Comparison of ENCODE assay signal across 20 mouse cellular contexts in the genomic region with DNA sequence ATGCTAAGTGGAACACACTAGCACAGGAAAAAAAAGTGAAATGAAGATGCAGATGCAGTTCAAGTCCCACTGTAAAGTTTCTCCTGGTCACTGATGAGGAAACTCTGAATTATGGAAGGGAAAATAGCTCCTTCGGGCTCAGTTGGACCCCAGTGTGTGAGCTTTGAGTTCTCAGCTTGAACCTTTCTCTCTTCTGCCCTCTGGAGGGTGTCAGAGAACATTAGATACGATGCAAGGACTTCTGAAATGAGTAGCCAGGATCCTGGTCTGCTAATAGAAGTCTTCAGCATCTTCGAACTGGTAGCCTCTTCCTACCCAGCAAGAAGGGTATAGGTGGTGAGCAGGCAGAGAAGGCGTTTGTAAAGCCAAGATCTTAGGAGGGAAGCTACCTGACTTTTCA. TPM values are rescaled to one million over a fixed set of nuclear protein-coding genes. Genes with fewer than 3 reads are reported as not detected.
A peak's percentile ranks its signal among the peaks of the same experiment; 100 is the strongest.
DNase-seq lines count a peak whose midpoint lies in the region; ATAC-seq and TF ChIP-seq lines count a peak whose summit lies in the region.
"Had no signal": no experiment of that assay in that cellular context is flagged by ENCODE, and none has a peak within 500 bp of the region (broad histone marks: within the 10 kb centered on the region; RNA-seq: fewer than 3 reads in every experiment).

No protein-coding gene starts in this region.

- no peak overlapping the region for H3K9ac ChIP-seq in forebrain, postnatal 0 days
- H3K9ac ChIP-seq in kidney, postnatal 0 days (ENCODE audit: low read depth, low read length), result no peak overlapping the region
- no peak overlapping the region for H3K9ac ChIP-seq in hindbrain, embryonic 13.5 days
- H3K9ac ChIP-seq: embryonic facial prominence, embryonic 15.5 days; kidney, embryonic 15.5 days had no signal

- peak; percentile 0 for DNase-seq in forebrain, postnatal 0 days
- no peak for DNase-seq in forebrain, embryonic 10.5 days (ENCODE audit: extremely low spot score, low spot score)
- peak; percentile 11 for DNase-seq in kidney, postnatal 0 days (ENCODE audit: low spot score)
- no peak for DNase-seq in kidney, postnatal 36 days
- DNase-seq in 416B (ENCODE audit: low read depth), result peak; percentile 27
- peak; percentile 12 for DNase-seq in adipocyte (ENCODE audit: low spot score)
- DNase-seq in cerebellum, adult 9-10 months, result no peak
- DNase-seq: adrenal gland, postnatal 14 days; B cell, adult 2 months; cerebellum, adult 2 months; heart, postnatal 4 days; layer of hippocampus, adult 9-11 months; thymus, postnatal 4 days had no signal

- H3K27me3 ChIP-seq in forebrain, postnatal 0 days (ENCODE audit: insufficient read depth, low read length), result no peaks in the 10 kb centered on the region
- H3K27me3 ChIP-seq in forebrain, embryonic 10.5 days (ENCODE audit: poor library complexity, severe bottlenecking), result no peaks in the 10 kb centered on the region
- no peaks in the 10 kb centered on the region for H3K27me3 ChIP-seq in kidney, postnatal 0 days (ENCODE audit: insufficient read depth, low read length)
- no peaks in the 10 kb centered on the region for H3K27me3 ChIP-seq in hindbrain, embryonic 13.5 days
- H3K27me3 ChIP-seq: embryonic facial prominence, embryonic 15.5 days; kidney, embryonic 15.5 days had no signal

- H3K9me3 ChIP-seq in forebrain, postnatal 0 days (ENCODE audit: low read length), result no peaks in the 10 kb centered on the region
- no peaks in the 10 kb centered on the region for H3K9me3 ChIP-seq in forebrain, embryonic 10.5 days
- no peaks in the 10 kb centered on the region for H3K9me3 ChIP-seq in kidney, postnatal 0 days (replicated peaks; ENCODE audit: low read length)
- H3K9me3 ChIP-seq in hindbrain, embryonic 13.5 days, result no peaks in the 10 kb centered on the region
- H3K9me3 ChIP-seq: embryonic facial prominence, embryonic 15.5 days; G1E; kidney, embryonic 15.5 days had no signal

- no peak overlapping the region for H3K27ac ChIP-seq in forebrain, postnatal 0 days (ENCODE audit: low read depth, low read length)
- H3K27ac ChIP-seq in forebrain, embryonic 10.5 days, result no peak overlapping the region
- no peak overlapping the region for H3K27ac ChIP-seq in kidney, postnatal 0 days
- H3K27ac ChIP-seq in hindbrain, embryonic 13.5 days, result no peak overlapping the region
- H3K27ac ChIP-seq: embryonic facial prominence, embryonic 15.5 days; kidney, embryonic 15.5 days; macrophage had no signal

- WGBS in forebrain, postnatal 0 days, result 58% methylated on average over 4 of the region's 4 CpGs
- WGBS in forebrain, embryonic 10.5 days, result 69% methylated on average over 4 of the region's 4 CpGs
- 50% methylated on average over 4 of the region's 4 CpGs for WGBS in kidney, postnatal 0 days
- 54% methylated on average over 4 of the region's 4 CpGs for WGBS in hindbrain, embryonic 13.5 days

- no peaks in the 10 kb centered on the region for H3K36me3 ChIP-seq in forebrain, postnatal 0 days (ENCODE audit: insufficient read depth)
- peaks cover 4% of the 10 kb centered on the region; the same call in 1 of the 2 replicates for H3K36me3 ChIP-seq in forebrain, embryonic 10.5 days (replicated peaks)
- H3K36me3 ChIP-seq in kidney, postnatal 0 days (ENCODE audit: insufficient read depth, low read length), result no peaks in the 10 kb centered on the region
- 0 out of 2 replicates have a peak, but pooled peaks cover 2% of the 10 kb centered on the region for H3K36me3 ChIP-seq in hindbrain, embryonic 13.5 days
- H3K36me3 ChIP-seq: embryonic facial prominence, embryonic 15.5 days; G1E; kidney, embryonic 15.5 days had no signal

- no peak overlapping the region for H3K4me3 ChIP-seq in forebrain, postnatal 0 days (ENCODE audit: low read depth, low read length)
- no peak overlapping the region for H3K4me3 ChIP-seq in forebrain, embryonic 10.5 days
- H3K4me3 ChIP-seq in kidney, postnatal 0 days (replicated peaks; ENCODE audit: low read depth, low read length), result no peak overlapping the region
- no peak overlapping the region for H3K4me3 ChIP-seq in hindbrain, embryonic 13.5 days
- H3K4me3 ChIP-seq: embryonic facial prominence, embryonic 15.5 days; kidney, embryonic 15.5 days had no signal

- H3K4me1 ChIP-seq in forebrain, postnatal 0 days (ENCODE audit: insufficient read depth), result no peaks in the 10 kb centered on the region
- H3K4me1 ChIP-seq in forebrain, embryonic 10.5 days, result no peaks in the 10 kb centered on the region
- H3K4me1 ChIP-seq in kidney, postnatal 0 days (replicated peaks; ENCODE audit: insufficient read depth, low read length), result no peaks in the 10 kb centered on the region
- no peaks in the 10 kb centered on the region for H3K4me1 ChIP-seq in hindbrain, embryonic 13.5 days (replicated peaks)
- H3K4me1 ChIP-seq: embryonic facial prominence, embryonic 15.5 days; kidney, embryonic 15.5 days had no signal

- no peak for TF ChIP-seq CTCF in forebrain, postnatal 0 days (IDR thresholded peaks at IDR 0.05; ENCODE audit: low read depth)
- TF ChIP-seq CTCF in kidney, postnatal 0 days (IDR thresholded peaks at IDR 0.05; ENCODE audit: low read depth), result peak; percentile 45; the same call in 1 of the 2 replicates

- no peak for ATAC-seq in forebrain, postnatal 0 days
- no peak for ATAC-seq in kidney, postnatal 0 days (replicated peaks; ENCODE audit: low FRiP score, low read depth)
- ATAC-seq in hindbrain, embryonic 13.5 days (ENCODE audit: low FRiP score), result no peak

- H3K4me2 ChIP-seq in forebrain, postnatal 0 days (ENCODE audit: low read depth), result no peak overlapping the region
- H3K4me2 ChIP-seq in kidney, postnatal 0 days (ENCODE audit: low read length), result no peak overlapping the region
- H3K4me2 ChIP-seq in hindbrain, embryonic 13.5 days, result no peak overlapping the region
- H3K4me2 ChIP-seq: embryonic facial prominence, embryonic 15.5 days; heart, embryonic 11.5 days; kidney, embryonic 15.5 days; midbrain, embryonic 11.5 days had no signal

RNA-seq across cellular contexts. Expression of gene Fhl1, which starts 19.9 kb away (rescaled TPM):
- total RNA-seq in forebrain, postnatal 0 days (2014; rRNA removed), result 130 and 202 TPM in 2 replicates
- 131 and 157 TPM in 2 replicates for polyA plus RNA-seq in forebrain, postnatal 0 days (2015; fragmentation: Nextera tagmentation; extraction: Ambion mirVana)
- polyA plus RNA-seq in forebrain, embryonic 10.5 days (2016; fragmentation: Nextera tagmentation; extraction: Ambion mirVana), result 81.2 and 88.9 TPM in 2 replicates
- polyA plus RNA-seq in kidney, postnatal 0 days (2015; fragmentation: Nextera tagmentation; extraction: Ambion mirVana), result 93.3 and 98.5 TPM in 2 replicates
- polyA plus RNA-seq in hindbrain, embryonic 13.5 days (2015; fragmentation: Nextera tagmentation; extraction: Ambion mirVana), result 127 and 139 TPM in 2 replicates
- polyA plus RNA-seq: G1E had no signal

Comparison
In these comparisons a context has a peak if more than half of its experiments do, and no peak if none do; other contexts are left out.
1. DNase-seq: peak in forebrain, postnatal 0 days (single experiment), kidney, postnatal 0 days (single experiment), 416B (single experiment) and adipocyte (single experiment); none in forebrain, embryonic 10.5 days (single experiment), kidney, postnatal 36 days (0 of 2) and cerebellum, adult 9-10 months (single experiment).